Mouse (Mus musculus) olfactory bulb, adult 2 months (tissue): ENCODE measurements around the gene Col2a1.

Experiments
- CTCF ChIP-seq: fragments of 200-500 bp; IDR thresholded peaks from 2 replicates; pipeline ENCODE4 v1.5.1; 2012; ENCODE audit warnings: low read depth, mild to moderate bottlenecking, low read length, moderate library complexity; ENCODE audit not compliant: insufficient read depth
- POLR2A ChIP-seq: fragments of 200-500 bp; IDR thresholded peaks from 2 replicates; pipeline ENCODE4 v1.6.1; 2012; ENCODE audit warnings: mild to moderate bottlenecking, low read depth, low read length, moderate library complexity; ENCODE audit not compliant: insufficient read depth

GRCm38 (mm10) chr15:98001321-98002112 lies 3.0 kb downstream of the Col2a1 start:
- TF ChIP-seq POLR2A (no peak), CTCF (no peak)
